Mouse (Mus musculus): Measurements from ENCODE around the gene Pcyox1. TPM values are rescaled to one million over a fixed set of nuclear protein-coding genes. Genes with fewer than 3 reads are reported as not detected.

Pcyox1 gene
- polyA plus RNA-seq, 1 experiment, result 4.8 TPM

DNA sequence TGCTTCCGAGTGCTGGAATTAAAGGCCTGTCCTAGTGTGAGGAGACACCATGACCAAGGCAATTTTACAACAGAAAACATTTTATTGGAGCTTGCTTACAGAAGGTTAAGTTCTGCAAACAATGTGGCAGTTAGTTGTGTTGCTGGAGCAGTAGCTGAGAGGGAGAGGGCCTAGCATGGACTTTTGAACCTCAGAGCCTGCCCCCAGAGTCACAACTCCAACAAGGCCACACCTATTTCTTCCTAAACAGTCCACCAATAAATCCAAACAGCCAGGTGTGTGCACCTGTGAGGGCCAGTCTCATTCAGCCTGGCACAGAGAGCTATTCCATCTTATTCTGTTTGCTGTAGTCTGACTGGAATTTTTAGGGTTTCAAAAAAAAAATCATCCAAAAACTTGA is 36.7 kb upstream of the Pcyox1 start:
- Histone ChIP-seq H3K4me3 (ENCODE audit: control insufficient read depth, low read depth, low read length) (no peak overlapping the region), H3K36me3 (ENCODE audit: control insufficient read depth, insufficient read depth, low read length) (no peaks in the 10 kb centered on the region; the same call in 1 of the 2 replicates), H3K27me3 (ENCODE audit: control insufficient read depth, insufficient read depth, low read length) (no peaks in the 10 kb centered on the region), H3K27ac (ENCODE audit: control insufficient read depth, insufficient read depth, low read depth, low read length) (no peak overlapping the region), H3K4me1 (ENCODE audit: control insufficient read depth, insufficient read depth, low read length) (no peaks in the 10 kb centered on the region)
- TF ChIP-seq CTCF (IDR thresholded peaks at IDR 0.05; ENCODE audit: control insufficient read depth, insufficient read depth, insufficient replicate concordance, low read depth, low read length) (no peak), POLR2A (IDR thresholded peaks at IDR 0.05; ENCODE audit: control insufficient read depth, low read depth, low read length) (no peak)

DNA sequence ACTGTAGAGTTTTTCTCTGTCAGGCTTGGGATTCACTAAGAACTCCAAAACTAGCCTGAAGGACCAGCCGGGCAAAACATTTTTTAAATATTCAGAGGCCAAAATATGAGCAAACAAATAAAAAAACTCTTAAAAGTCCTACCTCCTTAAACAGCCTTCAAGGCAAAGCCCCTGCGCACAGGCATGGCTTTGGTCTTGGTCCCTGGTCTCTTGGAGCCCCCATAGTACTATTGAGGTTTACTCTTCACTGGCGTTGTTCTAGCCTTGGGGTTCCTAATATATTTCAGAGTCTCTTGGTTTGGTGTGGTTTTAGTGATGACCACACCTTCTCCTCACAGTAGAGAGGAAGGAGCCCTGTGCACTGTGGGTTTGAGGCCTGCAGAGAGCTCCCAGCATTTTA is 34.6 kb upstream of the Pcyox1 start:
- TF ChIP-seq POLR2A (IDR thresholded peaks at IDR 0.05; ENCODE audit: control insufficient read depth, low read depth, low read length) (no peak), CTCF (IDR thresholded peaks at IDR 0.05; ENCODE audit: control insufficient read depth, insufficient read depth, insufficient replicate concordance, low read depth, low read length) (no peak)
- Histone ChIP-seq H3K36me3 (ENCODE audit: control insufficient read depth, insufficient read depth, low read length) (peaks cover 2% of the 10 kb centered on the region), H3K27me3 (ENCODE audit: control insufficient read depth, insufficient read depth, low read length) (no peaks in the 10 kb centered on the region), H3K4me1 (ENCODE audit: control insufficient read depth, insufficient read depth, low read length) (no peaks in the 10 kb centered on the region), H3K27ac (ENCODE audit: control insufficient read depth, insufficient read depth, low read depth, low read length) (no peak overlapping the region), H3K4me3 (ENCODE audit: control insufficient read depth, low read depth, low read length) (no peak overlapping the region)

DNA sequence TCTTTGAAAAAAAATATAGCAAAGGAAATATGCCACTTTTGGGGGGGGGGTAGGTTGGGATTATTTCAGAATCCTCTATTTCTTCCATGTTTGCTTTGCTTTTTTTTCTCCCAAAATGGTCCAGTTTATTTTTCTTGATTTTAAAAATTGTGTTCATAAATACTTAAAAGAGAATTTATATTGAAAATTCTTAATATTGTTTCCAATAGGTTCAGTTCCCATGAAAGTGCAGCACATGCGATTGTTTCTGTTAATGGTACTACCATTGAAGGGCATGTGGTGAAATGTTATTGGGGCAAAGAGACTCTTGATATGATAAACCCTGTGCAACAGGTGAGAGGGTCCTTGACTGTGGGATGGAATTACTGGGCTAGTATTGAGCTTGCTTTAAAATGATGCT is 29.4 kb upstream of the Pcyox1 start, which contains the start of gene Gm44790:
Gm44790 (plus strand) TSS at position 301 of the 400 bp plus-strand sequence.
- Histone ChIP-seq H3K4me3 (ENCODE audit: control insufficient read depth, low read depth, low read length) (no peak within 1 kb of the TSS), H3K27ac (ENCODE audit: control insufficient read depth, insufficient read depth, low read depth, low read length) (no peak within 1 kb of the TSS), H3K27me3 (ENCODE audit: control insufficient read depth, insufficient read depth, low read length) (no peaks in the 10 kb centered on the region), H3K4me1 (ENCODE audit: control insufficient read depth, insufficient read depth, low read length) (no peaks in the 10 kb centered on the region), H3K36me3 (ENCODE audit: control insufficient read depth, insufficient read depth, low read length) (peaks cover 5% of the 10 kb centered on the region)
- TF ChIP-seq POLR2A (IDR thresholded peaks at IDR 0.05; ENCODE audit: control insufficient read depth, low read depth, low read length), result no peak
- no peak for TF ChIP-seq CTCF (IDR thresholded peaks at IDR 0.05; ENCODE audit: control insufficient read depth, insufficient read depth, insufficient replicate concordance, low read depth, low read length)

DNA sequence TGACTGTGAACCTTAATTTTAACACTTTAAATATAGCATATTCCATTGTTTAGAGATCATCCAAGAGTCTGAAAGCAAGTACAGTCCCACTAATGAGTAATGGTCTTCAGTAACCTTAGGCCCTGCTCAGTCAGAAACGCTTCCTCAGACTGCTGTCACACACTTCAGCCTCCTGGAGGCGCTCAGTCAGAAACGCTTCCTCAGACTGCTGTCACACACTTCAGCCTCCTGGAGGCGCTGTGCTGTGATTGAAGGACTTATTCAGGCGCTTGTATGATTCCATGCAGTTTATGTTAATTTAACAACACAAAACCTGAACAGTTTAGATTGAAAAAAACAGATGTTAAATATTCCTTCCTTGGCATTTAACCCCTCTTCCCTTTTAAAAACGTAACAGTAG is 23.5 kb upstream of the Pcyox1 start:
- TF ChIP-seq CTCF (IDR thresholded peaks at IDR 0.05; ENCODE audit: control insufficient read depth, insufficient read depth, insufficient replicate concordance, low read depth, low read length) (peak; percentile 38; the same call in 1 of the 2 replicates), POLR2A (IDR thresholded peaks at IDR 0.05; ENCODE audit: control insufficient read depth, low read depth, low read length) (no peak)
- H3K4me3 ChIP-seq (ENCODE audit: control insufficient read depth, low read depth, low read length), result no peak overlapping the region
- peaks cover 6% of the 10 kb centered on the region for H3K36me3 ChIP-seq (ENCODE audit: control insufficient read depth, insufficient read depth, low read length)
- H3K4me1 ChIP-seq (ENCODE audit: control insufficient read depth, insufficient read depth, low read length), result no peaks in the 10 kb centered on the region
- no peak overlapping the region for H3K27ac ChIP-seq (ENCODE audit: control insufficient read depth, insufficient read depth, low read depth, low read length)
- no peaks in the 10 kb centered on the region for H3K27me3 ChIP-seq (ENCODE audit: control insufficient read depth, insufficient read depth, low read length)

DNA sequence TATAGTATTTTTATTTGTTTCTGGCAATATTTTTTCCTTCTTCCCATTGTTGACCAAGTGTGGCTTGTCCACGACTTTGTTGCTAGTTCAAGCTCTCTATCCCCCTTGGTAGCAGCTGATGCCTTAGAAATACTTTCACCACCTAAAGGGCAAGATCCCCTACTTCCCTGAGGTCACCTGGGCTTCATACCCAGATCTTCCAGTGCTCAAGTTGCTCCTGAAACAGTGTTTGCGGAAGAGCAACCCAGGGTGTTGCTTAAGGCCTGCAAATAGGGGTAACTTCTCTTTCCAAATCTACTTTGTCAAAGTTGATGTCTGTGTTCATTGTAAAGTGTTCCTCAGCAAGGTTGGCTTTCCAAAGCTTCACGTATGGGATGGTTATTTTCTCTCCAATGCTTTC is 22.3 kb upstream of the Pcyox1 start:
- TF ChIP-seq POLR2A (IDR thresholded peaks at IDR 0.05; ENCODE audit: control insufficient read depth, low read depth, low read length) (no peak), CTCF (IDR thresholded peaks at IDR 0.05; ENCODE audit: control insufficient read depth, insufficient read depth, insufficient replicate concordance, low read depth, low read length) (no peak)
- no peak overlapping the region for H3K4me3 ChIP-seq (ENCODE audit: control insufficient read depth, low read depth, low read length)
- no peak overlapping the region for H3K27ac ChIP-seq (ENCODE audit: control insufficient read depth, insufficient read depth, low read depth, low read length)
- peaks cover 5% of the 10 kb centered on the region for H3K36me3 ChIP-seq (ENCODE audit: control insufficient read depth, insufficient read depth, low read length)
- H3K27me3 ChIP-seq (ENCODE audit: control insufficient read depth, insufficient read depth, low read length), result no peaks in the 10 kb centered on the region
- no peaks in the 10 kb centered on the region for H3K4me1 ChIP-seq (ENCODE audit: control insufficient read depth, insufficient read depth, low read length)

DNA sequence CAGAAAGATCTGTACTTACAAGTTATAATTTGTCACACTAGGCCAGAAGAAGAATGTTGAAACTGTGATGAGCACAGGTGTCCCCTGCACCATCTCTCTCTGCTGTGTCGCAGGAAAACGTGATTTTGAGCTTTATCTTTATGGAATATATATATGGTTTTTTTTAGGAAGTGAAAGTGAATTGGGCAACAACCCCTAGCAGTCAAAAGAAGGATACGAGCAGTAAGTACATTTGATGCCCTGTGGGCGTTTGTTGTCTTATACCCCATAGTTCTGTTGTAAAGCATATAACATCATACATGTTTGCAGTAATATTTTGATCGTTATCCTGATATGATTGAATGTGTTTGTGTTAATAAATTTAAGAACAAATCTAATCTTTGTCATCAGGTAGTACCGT is 21.8 kb upstream of the Pcyox1 start:
- Histone ChIP-seq H3K4me3 (ENCODE audit: control insufficient read depth, low read depth, low read length) (no peak overlapping the region), H3K27ac (ENCODE audit: control insufficient read depth, insufficient read depth, low read depth, low read length) (no peak overlapping the region), H3K4me1 (ENCODE audit: control insufficient read depth, insufficient read depth, low read length) (no peaks in the 10 kb centered on the region), H3K27me3 (ENCODE audit: control insufficient read depth, insufficient read depth, low read length) (no peaks in the 10 kb centered on the region), H3K36me3 (ENCODE audit: control insufficient read depth, insufficient read depth, low read length) (peaks cover 4% of the 10 kb centered on the region)
- TF ChIP-seq CTCF (IDR thresholded peaks at IDR 0.05; ENCODE audit: control insufficient read depth, insufficient read depth, insufficient replicate concordance, low read depth, low read length) (no peak), POLR2A (IDR thresholded peaks at IDR 0.05; ENCODE audit: control insufficient read depth, low read depth, low read length) (no peak)

DNA sequence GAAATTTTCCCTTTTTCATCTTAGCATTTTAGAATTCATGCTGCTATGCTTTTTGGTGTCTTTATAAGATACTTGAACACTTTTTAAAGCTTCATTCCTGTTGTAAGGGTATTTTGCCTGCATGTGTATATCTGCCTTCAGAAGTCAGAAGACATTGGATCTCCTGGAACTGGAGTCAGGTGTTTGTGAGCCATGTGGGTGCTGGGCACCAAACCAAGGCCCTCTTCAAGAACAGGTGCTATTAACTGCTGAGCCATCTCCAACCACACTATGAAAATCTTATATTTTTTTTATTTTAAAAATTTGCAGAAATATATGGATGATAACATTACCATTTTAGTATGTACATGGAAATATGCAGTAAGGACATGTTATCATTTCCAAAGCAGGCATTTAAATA is 9.4 kb upstream of the Pcyox1 start:
- no peak overlapping the region for H3K4me3 ChIP-seq (ENCODE audit: control insufficient read depth, low read depth, low read length)
- TF ChIP-seq CTCF (IDR thresholded peaks at IDR 0.05; ENCODE audit: control insufficient read depth, insufficient read depth, insufficient replicate concordance, low read depth, low read length) (no peak), POLR2A (IDR thresholded peaks at IDR 0.05; ENCODE audit: control insufficient read depth, low read depth, low read length) (no peak)
- 0 out of 2 replicates have a peak, but pooled peaks cover 1% of the 10 kb centered on the region for H3K36me3 ChIP-seq (ENCODE audit: control insufficient read depth, insufficient read depth, low read length)
- no peak overlapping the region for H3K27ac ChIP-seq (ENCODE audit: control insufficient read depth, insufficient read depth, low read depth, low read length)
- no peaks in the 10 kb centered on the region; the same call in 1 of the 2 replicates for H3K4me1 ChIP-seq (ENCODE audit: control insufficient read depth, insufficient read depth, low read length)
- no peaks in the 10 kb centered on the region for H3K27me3 ChIP-seq (ENCODE audit: control insufficient read depth, insufficient read depth, low read length)

DNA sequence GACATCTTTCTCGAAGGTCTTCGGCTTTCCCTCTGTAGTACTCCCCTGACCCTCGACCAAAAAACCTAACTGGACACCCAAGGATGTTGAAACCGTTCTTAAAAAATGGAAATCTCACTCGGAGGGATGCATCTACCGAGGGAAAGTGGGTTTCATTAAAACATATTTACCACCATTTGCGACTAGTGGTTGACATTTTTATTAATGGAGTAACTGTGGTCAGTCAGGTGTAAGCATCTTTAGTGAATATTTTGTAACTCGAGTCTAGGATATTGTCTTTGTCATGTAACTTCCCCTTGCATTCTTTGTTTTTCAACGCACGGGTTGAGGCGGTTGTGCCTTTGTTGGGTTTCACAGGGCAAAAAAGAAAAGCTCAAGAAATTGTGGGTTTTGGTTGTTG is 8.0 kb upstream of the Pcyox1 start:
- Histone ChIP-seq H3K27me3 (ENCODE audit: control insufficient read depth, insufficient read depth, low read length) (no peaks in the 10 kb centered on the region), H3K27ac (ENCODE audit: control insufficient read depth, insufficient read depth, low read depth, low read length) (peak overlapping the region; percentile 5; the same call in 1 of the 2 replicates), H3K4me3 (ENCODE audit: control insufficient read depth, low read depth, low read length) (peak overlapping the region; percentile 90), H3K4me1 (ENCODE audit: control insufficient read depth, insufficient read depth, low read length) (no peaks in the 10 kb centered on the region; the same call in 1 of the 2 replicates), H3K36me3 (ENCODE audit: control insufficient read depth, insufficient read depth, low read length) (0 out of 2 replicates have a peak, but pooled peaks cover 1% of the 10 kb centered on the region)
- no peak for TF ChIP-seq POLR2A (IDR thresholded peaks at IDR 0.05; ENCODE audit: control insufficient read depth, low read depth, low read length)
- TF ChIP-seq CTCF (IDR thresholded peaks at IDR 0.05; ENCODE audit: control insufficient read depth, insufficient read depth, insufficient replicate concordance, low read depth, low read length), result no peak
